Mouse (Mus musculus) liver, postnatal 0 days (tissue): Measurements from ENCODE around the gene Uvssa.

Source experiments
- CTCF ChIP-seq: sonication (generic); IDR thresholded peaks from 2 replicates; pipeline ENCODE4 v1.5.1; 2016; ENCODE audit warnings: antibody characterized with exemption, low read depth
- EP300 ChIP-seq: IDR thresholded peaks from 2 replicates; pipeline ENCODE4 v1.6.1; 2016; ENCODE audit warnings: antibody characterized with exemption, low read depth, mild to moderate bottlenecking

- no peak for TF ChIP-seq CTCF
- no peak for TF ChIP-seq EP300
These were observed 34.8 kb upstream of the Uvssa start for GRCm38 (mm10) chr5:33343571-33343970.
